Mouse (Mus musculus) frontal cortex, adult 2 months (tissue): ENCODE measurements around the gene Cct5. TPM values are rescaled to one million over a fixed set of nuclear protein-coding genes. Genes with fewer than 3 reads are reported as not detected.
"Not testable (repeated sequence)": the region's sequence is repeated elsewhere in the genome, so short reads cannot be mapped to it uniquely, and the experiment has no call there.

Experiments used
- DNase-seq, 2 experiments: peaks; one replicate each; pipeline ENCODE4 v3.0.0; 2022; ENCODE audit warnings: low spot score in 1 of 2; ENCODE audit errors: extremely low spot score in 1 of 2
- polyA plus RNA-seq: library from polyadenylated mRNA; depleted of rRNA; stranded (reverse); fragments of >200 nt; gene quantifications from 2 replicates; pipeline ENCODE4 v1.2.3, GENCODE M21; 2012

The Cct5 gene
- polyA plus RNA-seq, 1 experiment, result 190 TPM

- DNase-seq, result peak in 1 of 2 experiments; percentile 72
Observed at GRCm38 (mm10) chr15:31602426-31602825, 822 bp upstream of the Cct5 start.

DNA sequence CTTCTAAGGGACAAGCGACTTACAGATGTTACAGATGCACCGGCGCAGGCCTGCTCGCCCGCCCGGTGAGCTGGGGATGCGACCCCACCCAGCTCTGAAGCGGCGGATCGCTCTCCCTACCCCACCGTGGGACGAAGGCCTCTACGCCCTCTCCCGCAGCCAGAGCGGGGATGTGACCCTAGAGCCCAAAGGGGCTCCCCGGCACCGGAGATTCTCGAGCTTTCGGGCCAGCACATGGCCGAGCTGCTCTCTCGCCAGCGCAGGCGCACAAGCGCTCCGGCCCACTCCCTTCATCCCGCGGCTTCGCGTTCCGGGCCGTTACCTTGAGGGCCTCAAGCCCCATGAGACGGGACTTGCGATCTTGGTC lies 342 bp downstream of the Cct5 start:
- DNase-seq, result no peak

- no peak for DNase-seq
Observed at GRCm38 (mm10) chr15:31599834-31600233, 1.8 kb downstream of the Cct5 start.

- DNase-seq, result no peak
Observed at GRCm38 (mm10) chr15:31595651-31596050, 6.0 kb downstream of the Cct5 start.

DNA sequence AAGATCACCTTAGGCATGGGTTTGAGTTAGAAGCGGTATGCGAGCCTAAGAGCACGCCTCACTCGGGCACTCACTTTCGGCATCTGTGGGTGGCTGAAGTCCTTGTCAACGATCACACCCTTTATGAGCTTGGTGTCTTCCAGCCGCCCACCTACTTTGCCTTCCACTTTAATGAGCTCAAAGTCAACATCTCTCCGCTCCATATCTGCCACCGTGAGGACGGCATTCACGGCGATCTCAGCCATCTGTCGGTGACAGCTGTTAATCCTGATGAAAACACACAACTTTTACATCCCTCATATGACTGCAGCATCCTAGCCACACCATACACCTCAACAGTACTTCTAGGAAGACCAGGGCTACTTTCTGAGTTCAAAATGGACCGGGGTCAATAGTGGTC lies 7.3 kb downstream of the Cct5 start:
- peak in 1 of 2 experiments; percentile 50 for DNase-seq

GRCm38 (mm10) chr15:31592531-31592930 lies 9.1 kb downstream of the Cct5 start:
- DNase-seq, result no peak

DNA sequence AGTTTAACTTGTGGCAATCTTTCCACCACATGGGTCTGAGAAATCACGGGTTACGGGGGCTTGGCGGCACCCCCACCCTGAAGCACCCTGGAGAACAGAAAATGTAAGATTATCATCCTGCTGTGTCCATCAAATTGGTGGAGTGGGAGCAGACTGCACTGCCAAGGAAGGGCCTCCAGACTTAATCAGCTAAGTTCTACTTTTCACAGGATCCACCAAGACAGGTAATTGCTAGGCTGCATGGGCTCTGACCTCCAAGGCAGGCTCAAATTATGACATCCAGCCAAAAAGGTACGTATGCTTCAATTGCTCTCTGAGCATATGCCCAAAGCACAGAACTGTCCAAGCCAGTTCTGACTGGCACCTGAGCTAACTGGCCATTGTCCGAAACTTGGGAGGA lies 11.4 kb downstream of the Cct5 start:
- no peak for DNase-seq

GRCm38 (mm10) chr15:31588989-31589640 lies 12.5 kb downstream of the Cct5 start:
- DNase-seq, result no peak

- DNase-seq, result no peak
Observed at GRCm38 (mm10) chr15:31587789-31588188, 13.8 kb downstream of the Cct5 start.

DNA sequence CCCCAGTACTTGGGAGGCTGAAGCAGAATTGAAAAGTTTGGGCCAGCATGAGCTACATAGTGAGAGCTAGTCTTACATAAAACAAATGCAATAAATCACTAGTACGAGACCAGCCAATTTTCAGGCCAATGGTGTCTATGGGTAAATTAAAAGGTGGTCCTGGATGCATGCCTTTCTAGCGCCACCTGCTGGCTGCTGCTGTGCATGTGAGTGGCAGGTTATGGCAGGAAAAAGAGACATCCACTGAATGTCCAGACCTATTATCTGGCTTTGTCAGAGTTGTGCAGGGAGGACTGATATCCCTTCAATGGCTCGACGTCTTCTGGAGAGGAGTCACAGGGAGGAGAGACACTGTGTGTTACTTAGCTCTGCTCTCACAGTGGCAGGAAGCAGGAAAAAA lies 15.1 kb downstream of the Cct5 start:
- peak; percentile 77 to 96 for DNase-seq

DNA sequence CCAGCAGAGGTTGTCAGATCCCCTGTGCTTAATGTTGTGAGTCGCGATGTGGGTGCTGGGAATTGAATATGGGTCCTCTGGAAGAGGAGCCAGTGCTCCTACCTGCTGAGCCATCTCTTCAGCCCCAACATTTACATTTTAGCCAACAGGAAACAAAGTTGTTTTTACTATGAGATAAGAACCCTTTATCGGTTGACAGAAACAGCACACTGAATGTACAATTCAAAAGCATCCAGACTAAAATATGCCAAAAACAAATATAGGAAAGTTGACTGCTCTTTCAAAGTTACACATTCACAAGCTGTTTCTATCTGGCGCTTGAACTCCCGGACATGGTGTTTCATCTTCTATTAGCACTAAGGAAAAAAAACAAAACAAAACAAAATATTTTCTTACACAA lies 15.5 kb downstream of the Cct5 start:
- DNase-seq, result no peak

DNA sequence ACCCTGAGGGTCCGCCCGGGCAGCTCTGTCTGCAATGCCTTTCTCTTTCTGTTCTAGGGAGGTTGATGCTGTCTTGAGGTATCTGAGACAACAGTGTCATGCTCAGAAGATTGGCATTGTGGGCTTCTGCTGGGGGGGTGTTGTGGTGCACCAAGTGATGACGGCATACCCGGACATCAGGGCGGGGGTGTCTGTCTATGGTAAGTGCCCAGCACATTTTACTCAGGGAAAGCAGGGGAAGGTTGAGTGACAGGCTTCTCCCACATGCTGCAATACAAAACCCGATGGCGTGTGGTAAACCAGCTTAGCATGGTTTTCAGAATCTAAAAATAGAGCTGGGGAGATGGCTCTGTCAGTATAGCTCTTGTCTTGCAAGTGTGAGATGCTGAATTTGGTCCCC lies 16.4 kb downstream of the Cct5 start:
- DNase-seq, result peak in 1 of 2 experiments; percentile 63

DNA sequence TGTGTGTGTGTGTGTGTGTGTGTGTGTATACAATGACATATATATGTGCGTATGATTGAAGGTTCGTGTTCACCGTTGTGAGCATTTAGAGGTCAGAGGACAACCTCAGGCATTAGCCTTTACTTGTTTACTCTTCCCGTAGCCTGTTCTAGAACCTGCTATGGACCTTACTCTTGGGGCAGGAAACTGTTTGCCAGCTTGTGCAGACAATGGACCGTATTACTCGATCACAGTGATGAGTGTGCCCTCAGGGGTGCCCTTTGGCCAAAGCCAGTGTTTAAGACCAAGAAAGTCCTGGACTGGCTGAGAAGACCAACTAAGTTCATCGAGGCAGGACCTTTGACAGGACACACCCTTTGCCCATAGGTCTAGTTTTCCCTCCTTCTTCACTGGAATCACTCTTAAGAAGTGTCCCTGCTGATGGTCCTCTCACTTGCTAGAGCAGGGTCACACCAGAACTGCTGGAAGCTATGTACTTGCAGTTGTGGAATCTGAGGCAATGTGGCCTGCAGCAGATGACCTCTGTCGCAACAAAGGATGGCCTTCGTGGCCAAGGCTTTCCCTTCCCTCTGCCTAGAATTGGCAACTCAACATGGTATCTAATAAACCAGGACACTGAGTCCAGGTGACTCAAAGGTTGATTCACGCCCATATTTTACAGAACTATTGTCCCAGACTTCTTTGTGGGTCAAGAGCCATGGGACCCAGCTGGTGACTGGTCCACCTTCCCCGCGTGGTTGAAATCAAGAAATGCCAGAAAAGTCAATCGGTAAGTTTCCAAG lies 18.1 kb downstream of the Cct5 start:
- no peak for DNase-seq

- not testable (repeated sequence) for DNase-seq
Observed at GRCm38 (mm10) chr15:31581086-31581485, 20.5 kb downstream of the Cct5 start.

GRCm38 (mm10) chr15:31576076-31576475 lies 25.5 kb downstream of the Cct5 start:
- DNase-seq, result no peak

- no peak for DNase-seq
Observed at GRCm38 (mm10) chr15:31573692-31574091, 27.9 kb downstream of the Cct5 start.

DNA sequence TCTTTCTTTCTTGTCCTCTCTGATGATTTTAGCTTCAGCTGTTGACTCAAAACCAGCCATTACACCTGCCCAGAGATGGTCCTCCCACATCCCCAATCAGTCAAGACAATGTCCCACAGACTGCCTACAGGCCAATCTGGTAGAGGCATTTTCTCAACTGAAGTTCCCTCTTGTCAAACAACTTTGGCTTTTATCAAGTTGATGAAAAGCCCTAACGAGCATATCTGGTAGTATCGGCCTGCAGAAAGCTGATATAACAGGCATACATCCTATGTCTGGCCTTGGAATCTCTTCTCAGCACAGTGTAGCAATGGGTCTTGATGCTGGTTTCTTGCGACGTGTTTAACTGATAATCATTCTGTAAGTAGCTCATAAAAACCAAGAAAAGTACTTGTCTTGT lies 28.3 kb downstream of the Cct5 start:
- DNase-seq, result no peak

- DNase-seq, result peak in 1 of 2 experiments; percentile 61
Observed at GRCm38 (mm10) chr15:31571906-31572722, 29.5 kb downstream of the Cct5 start.

DNA sequence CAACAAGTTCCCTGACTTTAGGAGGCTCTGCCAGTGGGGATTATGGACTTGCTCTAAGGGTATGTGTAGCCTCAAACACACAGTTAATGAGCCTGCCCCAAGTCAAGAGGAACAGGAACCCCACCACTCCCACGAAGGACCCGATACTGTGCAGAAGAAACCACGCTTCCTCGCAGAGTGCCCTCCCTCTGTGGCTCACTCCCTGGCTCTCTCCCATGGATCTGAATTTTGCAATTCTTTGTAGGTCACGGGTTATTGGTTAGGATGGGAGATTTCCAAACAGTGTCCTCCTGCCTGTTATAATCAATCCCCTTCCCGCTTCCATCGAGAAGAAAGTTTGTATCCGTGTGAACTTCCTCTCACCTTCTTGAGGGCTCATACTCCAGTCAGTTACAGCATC lies 30.6 kb downstream of the Cct5 start:
- DNase-seq, result no peak

DNA sequence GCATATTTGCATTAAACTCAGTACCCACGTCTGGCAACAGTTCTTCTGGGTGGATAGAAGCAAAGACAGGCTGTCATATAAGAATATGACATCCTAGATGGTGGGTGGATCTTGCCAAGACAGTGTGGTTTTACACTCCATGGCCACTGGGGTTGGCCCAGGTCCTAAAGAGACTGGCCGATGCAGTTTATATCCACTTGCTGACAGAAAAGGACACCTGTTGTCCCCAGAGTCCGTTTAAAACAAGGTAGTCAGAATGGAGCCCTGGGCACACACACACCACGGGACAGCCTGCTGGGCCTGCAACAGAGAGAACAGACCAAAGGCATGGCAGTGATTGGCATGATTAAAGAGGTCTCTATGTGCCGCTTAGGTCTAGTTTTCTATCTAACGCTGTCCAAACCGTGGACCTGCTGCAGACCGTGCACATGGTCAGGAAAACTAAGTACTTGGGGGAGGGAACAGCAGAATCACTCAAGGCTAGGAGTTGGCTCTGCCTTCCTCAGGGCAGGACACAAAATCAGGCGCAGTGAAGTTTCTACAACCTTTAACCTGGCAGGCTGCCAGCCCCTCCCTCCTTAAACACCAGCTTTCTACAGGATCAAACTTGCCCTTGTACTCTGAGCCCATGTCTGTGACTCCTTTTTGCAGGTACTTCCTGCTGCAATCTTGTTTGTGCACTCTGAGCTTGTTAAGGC lies 32.1 kb downstream of the Cct5 start:
- no peak for DNase-seq

DNA sequence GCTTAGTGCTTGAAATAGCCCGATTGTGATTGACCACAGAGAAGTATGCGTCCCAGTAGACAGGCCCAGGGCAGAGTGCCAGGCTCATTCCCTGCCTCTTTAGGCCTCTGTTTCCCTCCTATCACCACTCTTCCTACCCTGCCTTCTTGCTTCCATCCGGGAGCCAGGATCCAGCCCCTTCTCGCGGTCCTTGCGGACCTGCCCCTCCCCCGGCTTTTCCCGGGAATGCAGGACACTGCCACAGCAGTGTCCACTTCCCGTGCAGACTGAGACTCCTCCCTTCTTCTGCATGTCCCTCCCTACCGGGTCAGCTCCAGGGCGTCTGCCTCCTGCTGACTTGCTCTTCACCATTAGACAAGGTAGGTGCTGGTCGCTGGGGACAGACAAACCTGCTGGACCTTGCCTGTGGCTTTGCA lies 33.0 kb downstream of the Cct5 start:
- no peak for DNase-seq
